Mouse (Mus musculus) NIH3T3 (cell line): ENCODE measurements around the gene Cryl1.

ENCODE experiments used
- DNase-seq: peaks from one replicate; pipeline ENCODE4 v3.0.0-alpha.2; 2012; ENCODE audit warnings: low read depth

Gene Cryl1

DNA sequence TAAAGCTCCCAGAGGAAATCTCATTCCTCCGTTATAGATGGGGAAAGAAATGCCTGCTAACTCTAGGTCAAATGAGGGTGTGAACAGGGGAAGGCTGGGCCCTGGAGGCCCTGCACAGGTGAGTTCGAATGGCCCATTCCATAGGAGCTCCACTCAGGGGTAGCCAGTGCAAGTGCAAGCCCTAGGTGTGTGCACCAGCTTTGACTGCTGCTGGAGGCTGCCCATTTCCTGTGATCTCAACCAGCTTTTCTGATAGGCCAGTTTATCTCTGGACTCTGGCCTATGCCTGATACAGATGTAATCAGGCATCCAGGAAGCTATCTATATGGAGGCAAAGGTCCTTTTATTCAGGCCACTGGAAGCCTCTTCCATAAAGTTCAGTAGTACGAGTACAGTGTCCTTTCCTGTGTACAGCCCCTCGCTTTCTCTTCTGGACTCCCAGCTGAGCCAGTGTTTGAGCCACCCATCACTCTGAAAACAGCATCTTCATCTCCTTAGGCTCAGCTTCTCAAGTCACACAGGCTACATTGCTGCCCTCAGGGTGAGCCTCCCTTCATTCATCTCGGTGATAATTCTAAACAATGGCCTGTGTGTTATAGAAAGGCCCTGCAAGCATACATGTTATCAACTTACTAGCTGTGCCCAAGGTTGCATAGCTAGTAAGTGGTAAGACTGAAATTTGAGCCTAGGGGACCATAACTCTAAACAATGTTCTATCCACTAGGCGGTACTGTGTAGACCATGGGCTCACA, 167.9 kb downstream of the Cryl1 start:
- DNase-seq = no peak
